Comparison of ENCODE assay signal across 8 mouse cellular contexts in genomic region chr5:112548846-112549620, GRCm38 (mm10). TPM values are rescaled to one million over a fixed set of nuclear protein-coding genes. Genes with fewer than 3 reads are reported as not detected.
DNase-seq lines count a peak whose midpoint lies in the region; ATAC-seq and TF ChIP-seq lines count a peak whose summit lies in the region.
"Had no signal": no experiment of that assay in that cellular context is flagged by ENCODE, and none has a peak within 500 bp of the region (broad histone marks: within the 10 kb centered on the region; RNA-seq: fewer than 3 reads in every experiment).

No protein-coding gene starts in this region.

- H3K27ac ChIP-seq in limb, embryonic 13.5 days, result no peak overlapping the region
- no peak overlapping the region for H3K27ac ChIP-seq in limb, embryonic 10.5 days
- 0 out of 2 replicates have a peak overlapping the region, but pooled peaks have one; percentile 39 for H3K27ac ChIP-seq in cortical plate, adult 2 months (ENCODE audit: insufficient read depth, low read length)
- H3K27ac ChIP-seq in hindbrain, embryonic 12.5 days, result peak overlapping the region; percentile 64
- H3K27ac ChIP-seq: midbrain, embryonic 12.5 days had no signal

- TF ChIP-seq POLR2A in cortical plate, adult 2 months (IDR thresholded peaks at IDR 0.05; ENCODE audit: extremely low read depth, insufficient read depth, low read length), result no peak

- no peaks in the 10 kb centered on the region for H3K27me3 ChIP-seq in limb, embryonic 13.5 days
- H3K27me3 ChIP-seq in limb, embryonic 10.5 days (ENCODE audit: low read depth, poor library complexity, severe bottlenecking), result no peaks in the 10 kb centered on the region
- H3K27me3 ChIP-seq in hindbrain, embryonic 12.5 days, result no peaks in the 10 kb centered on the region; the same call in 1 of the 2 replicates

- 0 out of 2 replicates have a peak overlapping the region, but pooled peaks have one; percentile 19 for H3K9ac ChIP-seq in limb, embryonic 13.5 days
- H3K9ac ChIP-seq in hindbrain, embryonic 12.5 days, result no peak overlapping the region
- H3K9ac ChIP-seq: midbrain, embryonic 12.5 days had no signal

- H3K4me1 ChIP-seq in limb, embryonic 13.5 days, result peaks cover 24% of the 10 kb centered on the region
- peaks cover 15% of the 10 kb centered on the region for H3K4me1 ChIP-seq in limb, embryonic 10.5 days
- peaks cover 22% of the 10 kb centered on the region for H3K4me1 ChIP-seq in cortical plate, adult 2 months (ENCODE audit: control insufficient read depth, insufficient read depth, low read length)
- peaks cover 49% of the 10 kb centered on the region for H3K4me1 ChIP-seq in hindbrain, embryonic 12.5 days

- ATAC-seq in limb, embryonic 13.5 days (ENCODE audit: low FRiP score, low read depth), result no peak
- ATAC-seq in hindbrain, embryonic 12.5 days (ENCODE audit: low FRiP score), result no peak

- H3K4me3 ChIP-seq in limb, embryonic 13.5 days, result no peak overlapping the region
- H3K4me3 ChIP-seq in limb, embryonic 10.5 days, result no peak overlapping the region
- no peak overlapping the region for H3K4me3 ChIP-seq in cortical plate, adult 2 months (ENCODE audit: insufficient read depth, low read length)
- no peak overlapping the region for H3K4me3 ChIP-seq in hindbrain, embryonic 12.5 days
- H3K4me3 ChIP-seq: midbrain, embryonic 12.5 days had no signal

- no peak for TF ChIP-seq CTCF in cortical plate, adult 2 months (IDR thresholded peaks at IDR 0.05; ENCODE audit: extremely low read depth, insufficient read depth, low read length)

- H3K9me3 ChIP-seq in limb, embryonic 13.5 days, result no peaks in the 10 kb centered on the region
- H3K9me3 ChIP-seq in limb, embryonic 10.5 days (replicated peaks), result no peaks in the 10 kb centered on the region
- H3K9me3 ChIP-seq in hindbrain, embryonic 12.5 days (replicated peaks), result no peaks in the 10 kb centered on the region
- H3K9me3 ChIP-seq: midbrain, embryonic 12.5 days had no signal

- DNase-seq in limb, embryonic 10.5 days (ENCODE audit: low spot score), result no peak
- peak; percentile 82 for DNase-seq in lung, postnatal 36 days
- DNase-seq in frontal cortex, postnatal 36 days (ENCODE audit: low spot score in 2 of 2), result no peak
- DNase-seq in liver, result no peak

- no peaks in the 10 kb centered on the region for H3K36me3 ChIP-seq in limb, embryonic 13.5 days
- no peaks in the 10 kb centered on the region for H3K36me3 ChIP-seq in limb, embryonic 10.5 days
- H3K36me3 ChIP-seq in hindbrain, embryonic 12.5 days, result no peaks in the 10 kb centered on the region
- H3K36me3 ChIP-seq: midbrain, embryonic 12.5 days had no signal

- no peak overlapping the region for H3K4me2 ChIP-seq in limb, embryonic 13.5 days (replicated peaks)
- no peak overlapping the region for H3K4me2 ChIP-seq in hindbrain, embryonic 12.5 days (replicated peaks)
- H3K4me2 ChIP-seq: midbrain, embryonic 12.5 days had no signal

- 71% methylated on average over 12 of the region's 12 CpGs for WGBS in limb, embryonic 13.5 days
- WGBS in limb, embryonic 10.5 days, result 79% methylated on average over 12 of the region's 12 CpGs
- WGBS in hindbrain, embryonic 12.5 days, result 65% methylated on average over 12 of the region's 12 CpGs

RNA-seq across cellular contexts. Expression of gene Sez6l, which starts 28.0 kb away (rescaled TPM):
- 0.25 and 0.40 TPM in 2 replicates for polyA plus RNA-seq in limb, embryonic 13.5 days (2015; fragmentation: Nextera tagmentation; extraction: Ambion mirVana)
- 0.09 and 0.16 TPM in 2 replicates for polyA plus RNA-seq in limb, embryonic 10.5 days (2016; fragmentation: Nextera tagmentation; extraction: Ambion mirVana)
- 105 and 112 TPM in 2 replicates for polyA plus RNA-seq in cortical plate, adult 2 months (2012; rRNA removed)
- polyA plus RNA-seq in hindbrain, embryonic 12.5 days (2016; fragmentation: Nextera tagmentation; extraction: Ambion mirVana), result 16.0 and 16.4 TPM in 2 replicates

Comparison
In these comparisons a context has a peak if more than half of its experiments do, and no peak if none do; other contexts are left out.
1. H3K27ac ChIP-seq: peak in cortical plate, adult 2 months (single experiment) and hindbrain, embryonic 12.5 days (single experiment); none in limb, embryonic 13.5 days (single experiment) and limb, embryonic 10.5 days (single experiment).
2. RNA of gene Sez6l, which starts 28.0 kb away (polyA plus RNA-seq): 105 to 112 TPM in cortical plate, adult 2 months and 16.0 to 16.4 TPM in hindbrain, embryonic 12.5 days; 0.25 to 0.40 TPM in limb, embryonic 13.5 days and 0.09 to 0.16 TPM in limb, embryonic 10.5 days; every median in the first group is over 10 times any median in the second.